Mouse (Mus musculus) embryonic fibroblast, embryonic 13.5 days (primary cell): ENCODE measurements around the gene Rab22a.

ENCODE experiments used
- CTCF ChIP-seq: IDR thresholded peaks from 2 replicates; pipeline ENCODE4 v1.5.1; 2011; ENCODE audit warnings: mild to moderate bottlenecking, control low read depth, low read length, moderate library complexity, borderline replicate concordance; ENCODE audit not compliant: insufficient read depth
- POLR2A ChIP-seq: IDR thresholded peaks from 2 replicates; pipeline ENCODE4 v1.6.1; 2011; ENCODE audit warnings: low read depth, mild to moderate bottlenecking, control low read depth, low read length, moderate library complexity

- TF ChIP-seq CTCF (no peak), POLR2A (no peak)
These were observed 30.3 kb downstream of the Rab22a start for GRCm38 (mm10) chr2:173689835-173690234.
